Mouse (Mus musculus): ENCODE measurements around the gene Hnrnpk.

GRCm38 (mm10) chr13:58358629-58359303 is 44.4 kb downstream of the Hnrnpk start, which contains the start of gene Kif27:
- TF ChIP-seq CTCF (IDR thresholded peaks at IDR 0.05; ENCODE audit: insufficient read depth, low read depth, low read length), result no peak
- no peak for TF ChIP-seq POLR2A (IDR thresholded peaks at IDR 0.05; ENCODE audit: insufficient read depth, low read depth, low read length)
